Mouse (Mus musculus): ENCODE measurements around the gene Zfp583. TPM values are rescaled to one million over a fixed set of nuclear protein-coding genes. Genes with fewer than 3 reads are reported as not detected.

The Zfp583 gene
- polyA plus RNA-seq, 1 experiment from 2014 or later: 2.9 TPM

Other genes with a start within 250 kb of the Zfp583 start
- gene Zfp787, start 175.3 kb downstream of the Zfp583 start, polyA plus RNA-seq (2015; fragmentation: Nextera tagmentation; extraction: Ambion mirVana): 20.6 and 20.9 TPM in 2 replicates
- gene Zfp444, start 159.1 kb downstream of the Zfp583 start, polyA plus RNA-seq (2015; fragmentation: Nextera tagmentation; extraction: Ambion mirVana): 34.6 and 35.3 TPM in 2 replicates
- gene Galp, start 134.2 kb downstream of the Zfp583 start, polyA plus RNA-seq (2015; fragmentation: Nextera tagmentation; extraction: Ambion mirVana): not detected in 2 replicates
- gene Zscan5b, start 109.0 kb downstream of the Zfp583 start, polyA plus RNA-seq (2015; fragmentation: Nextera tagmentation; extraction: Ambion mirVana): not detected in 2 replicates
- not detected in 2 replicates for gene Epp13, start 78.6 kb downstream of the Zfp583 start, polyA plus RNA-seq (2015; fragmentation: Nextera tagmentation; extraction: Ambion mirVana)
- gene Zfp667, start 44.7 kb downstream of the Zfp583 start, polyA plus RNA-seq (2015; fragmentation: Nextera tagmentation; extraction: Ambion mirVana): 5.1 and 5.4 TPM in 2 replicates
- gene Gm3854, start 12.5 kb upstream of the Zfp583 start, polyA plus RNA-seq (2015; fragmentation: Nextera tagmentation; extraction: Ambion mirVana): 0.95 and 1.3 TPM in 2 replicates
- 1.6 and 2.1 TPM in 2 replicates for gene Zfp78, start 32.0 kb upstream of the Zfp583 start, polyA plus RNA-seq (2015; fragmentation: Nextera tagmentation; extraction: Ambion mirVana)
- gene Zfp28, start 52.0 kb upstream of the Zfp583 start, polyA plus RNA-seq (2015; fragmentation: Nextera tagmentation; extraction: Ambion mirVana): 6.1 and 7.6 TPM in 2 replicates
- 0.11 and 0.39 TPM in 2 replicates for gene Smim17, start 67.4 kb upstream of the Zfp583 start, polyA plus RNA-seq (2015; fragmentation: Nextera tagmentation; extraction: Ambion mirVana)
- gene Gm20715, start 79.0 kb upstream of the Zfp583 start, polyA plus RNA-seq (2015; fragmentation: Nextera tagmentation; extraction: Ambion mirVana): not detected in 2 replicates
- gene Olfr1344, start 107.4 kb upstream of the Zfp583 start, polyA plus RNA-seq (2015; fragmentation: Nextera tagmentation; extraction: Ambion mirVana): not detected in 2 replicates
- not detected in 2 replicates for gene Olfr1336, start 124.9 kb upstream of the Zfp583 start, polyA plus RNA-seq (2015; fragmentation: Nextera tagmentation; extraction: Ambion mirVana)
- not detected in 2 replicates for gene Olfr1346, start 135.8 kb upstream of the Zfp583 start, polyA plus RNA-seq (2015; fragmentation: Nextera tagmentation; extraction: Ambion mirVana)
- gene Olfr5, start 155.7 kb upstream of the Zfp583 start, polyA plus RNA-seq (2015; fragmentation: Nextera tagmentation; extraction: Ambion mirVana): not detected in 2 replicates
- not detected in 2 replicates for gene Olfr1347, start 168.5 kb upstream of the Zfp583 start, polyA plus RNA-seq (2015; fragmentation: Nextera tagmentation; extraction: Ambion mirVana)
- gene Olfr1348, start 177.5 kb upstream of the Zfp583 start, polyA plus RNA-seq (2015; fragmentation: Nextera tagmentation; extraction: Ambion mirVana): not detected in 2 replicates
- not detected in 2 replicates for gene Olfr1349, start 191.7 kb upstream of the Zfp583 start, polyA plus RNA-seq (2015; fragmentation: Nextera tagmentation; extraction: Ambion mirVana)
- not detected in 2 replicates for gene Olfr1350, start 233.6 kb upstream of the Zfp583 start, polyA plus RNA-seq (2015; fragmentation: Nextera tagmentation; extraction: Ambion mirVana)

All from intestine, embryonic 16.5 days (tissue).